Mouse (Mus musculus): Measurements from ENCODE around the gene Serpinb8. TPM values are rescaled to one million over a fixed set of nuclear protein-coding genes. Genes with fewer than 3 reads are reported as not detected.

Gene Serpinb8
- 1.4 and 2.7 TPM in 2 replicates for polyA plus RNA-seq (2012; rRNA removed)

DNA sequence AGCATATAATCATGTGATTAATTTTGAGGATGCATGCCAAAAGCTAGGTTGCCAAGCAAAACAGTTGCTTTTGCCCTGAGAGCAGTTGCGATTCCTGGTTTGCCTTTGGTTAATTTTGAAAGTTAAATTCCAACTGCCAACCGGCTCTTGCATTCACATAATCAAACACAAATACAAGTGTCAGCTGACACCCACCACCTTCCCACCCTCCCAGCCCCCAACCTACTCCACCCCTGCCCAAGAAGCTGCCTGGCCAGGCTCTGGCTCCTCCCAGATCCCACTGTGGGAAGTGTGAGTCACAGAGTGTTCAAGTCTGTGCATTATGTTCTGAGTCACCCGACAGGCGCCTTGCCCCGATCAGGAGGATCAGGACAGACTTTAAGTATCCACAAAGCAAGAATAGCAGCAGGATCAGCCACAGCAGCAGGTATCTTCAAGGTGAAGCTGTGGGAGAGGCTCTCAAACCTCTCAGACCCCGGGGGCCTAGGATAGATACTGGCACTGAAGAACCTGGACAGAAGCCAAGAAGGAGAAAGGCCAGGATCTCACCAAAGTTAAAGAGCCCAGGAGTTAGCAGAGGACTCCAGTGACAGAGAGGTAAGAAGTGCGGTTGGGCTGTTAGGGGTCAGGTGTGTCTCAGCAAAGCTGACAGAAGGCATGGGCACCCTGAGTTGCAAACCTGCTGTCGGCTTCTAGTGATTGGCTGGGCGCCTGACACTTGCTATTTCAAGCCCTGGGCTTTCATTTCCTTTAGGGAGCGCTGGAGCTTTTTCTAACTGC lies at the start of gene Serpinb8:
Gene Serpinb8, plus strand, starts transcription at position 316 of the 780 bp plus-strand sequence.

Other genes with a start within 250 kb of the Serpinb8 start
- 0.19 and 0.27 TPM in 2 replicates for gene Serpinb11, start 228.8 kb upstream of the Serpinb8 start, polyA plus RNA-seq (2012; rRNA removed)
- 0.35 and 0.57 TPM in 2 replicates for gene Serpinb7, start 190.4 kb upstream of the Serpinb8 start, polyA plus RNA-seq (2012; rRNA removed)
- gene Serpinb2, start 78.6 kb upstream of the Serpinb8 start, polyA plus RNA-seq (2012; rRNA removed): 1.4 and 2.4 TPM in 2 replicates